Mouse (Mus musculus): ENCODE data around the gene Paqr9. TPM values are rescaled to one million over a fixed set of nuclear protein-coding genes. Genes with fewer than 3 reads are reported as not detected.

Gene Paqr9
- polyA plus RNA-seq, 2 experiments from 2014 or later: 0.05 TPM; not detected in 1

GRCm38 (mm10) chr9:95581021-95581757, 21.7 kb downstream of the Paqr9 start:
- no peak for ATAC-seq

- no peak for ATAC-seq
Measured at GRCm38 (mm10) chr9:95581758-95582515, 22.5 kb downstream of the Paqr9 start.

- no peak for ATAC-seq
Measured at GRCm38 (mm10) chr9:95582555-95582954, 23.1 kb downstream of the Paqr9 start.

DNA sequence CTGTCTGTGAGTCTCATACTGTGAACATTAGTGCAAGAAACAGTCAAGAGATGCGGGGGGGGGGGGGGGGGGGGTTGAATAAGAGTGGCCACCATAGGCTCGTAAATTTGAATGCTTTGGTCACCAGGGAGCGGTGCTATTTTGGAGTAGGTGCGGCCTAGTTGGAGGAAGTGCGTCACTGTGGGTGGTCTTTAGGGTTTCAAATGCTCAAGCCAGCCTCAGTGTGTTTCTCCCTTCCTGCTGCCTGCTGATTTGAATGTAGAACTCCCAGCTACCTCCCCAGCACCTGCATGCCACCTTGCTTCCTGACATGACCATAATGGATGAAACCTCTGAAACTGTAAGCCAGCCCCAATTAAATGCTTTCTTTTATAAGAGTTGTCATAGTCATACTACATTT, 26.6 kb downstream of the Paqr9 start:
- ATAC-seq: no peak

- no peak for ATAC-seq
Measured at GRCm38 (mm10) chr9:95588070-95588469, 28.6 kb downstream of the Paqr9 start.

DNA sequence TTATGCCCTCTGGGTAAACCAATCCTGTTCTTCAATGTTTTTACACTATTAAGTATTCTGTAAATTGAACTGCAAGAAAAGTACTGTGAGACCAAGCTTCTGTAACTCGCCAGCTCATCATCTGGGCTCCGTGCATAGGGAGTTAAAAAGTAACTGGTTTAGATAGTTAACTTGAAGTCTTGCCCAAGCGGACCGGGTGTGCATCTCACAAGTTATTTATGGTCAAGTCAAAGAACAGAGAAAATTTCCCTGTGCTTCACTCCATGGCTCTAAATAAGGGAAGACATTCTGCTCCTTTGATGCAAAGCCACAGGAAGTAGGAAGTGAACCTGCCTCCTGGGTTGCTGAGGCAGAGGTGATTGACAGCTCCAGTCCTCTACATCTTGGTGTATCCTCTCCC, 34.8 kb downstream of the Paqr9 start:
- ATAC-seq: no peak

DNA sequence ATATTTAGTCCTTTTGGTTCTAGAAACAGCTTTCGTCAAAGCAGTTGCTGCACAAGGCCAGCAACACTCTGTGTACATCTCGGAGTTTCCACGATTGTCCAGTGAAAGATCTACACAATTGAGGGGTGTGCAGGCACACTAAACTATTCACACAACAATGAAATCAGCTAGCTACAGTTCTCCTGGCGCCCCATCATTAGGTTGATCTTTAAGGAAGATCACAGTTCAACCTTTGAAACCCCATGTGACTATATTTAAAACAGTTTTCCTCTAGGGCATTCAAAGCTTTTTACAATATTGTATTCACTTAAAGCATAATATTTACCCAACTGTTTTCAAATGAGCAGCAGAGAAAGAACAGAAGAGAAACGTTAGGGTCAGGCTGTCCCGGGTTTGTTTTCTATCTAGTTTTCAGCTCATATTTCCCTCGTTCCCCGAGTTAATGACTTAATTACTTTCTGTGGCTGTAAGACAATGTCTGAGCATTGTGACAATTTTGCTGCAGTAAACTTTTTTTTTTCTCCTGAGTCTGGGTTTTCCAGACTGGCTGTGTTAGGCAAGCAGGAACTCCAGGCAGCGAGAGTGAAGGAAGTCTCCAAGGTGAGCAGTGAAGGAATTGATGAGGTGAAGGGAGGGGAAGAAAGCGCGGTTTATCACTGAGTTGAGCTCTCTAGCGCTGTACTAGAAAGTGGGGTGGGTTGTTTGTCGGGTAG, 38.2 kb downstream of the Paqr9 start:
- no peak for ATAC-seq

DNA sequence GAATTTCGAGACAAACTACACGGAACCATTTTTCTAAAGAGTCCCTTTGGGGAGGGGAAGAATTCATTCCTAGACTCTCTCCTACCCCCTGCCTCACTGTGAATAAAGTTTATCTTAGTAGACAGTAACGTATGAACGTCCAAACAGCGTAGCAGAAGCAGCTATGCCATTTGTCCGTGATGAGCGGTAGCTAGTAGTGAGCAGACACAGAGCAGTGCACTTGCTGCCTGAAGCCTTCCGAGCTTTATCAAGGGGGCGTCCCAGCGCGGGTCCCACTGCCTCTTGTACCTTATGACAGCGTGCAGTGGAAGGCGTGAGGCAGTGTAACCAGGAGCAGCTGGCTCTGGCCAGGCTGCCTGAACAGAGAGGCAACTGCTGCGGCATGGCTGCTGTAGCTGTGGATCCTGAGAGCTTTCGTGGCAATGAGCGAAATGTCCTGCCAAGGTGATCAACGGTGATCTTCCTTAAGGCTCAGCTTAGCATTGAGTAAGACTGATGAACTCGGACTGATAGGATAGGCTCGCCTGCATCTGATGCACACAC, 38.8 kb downstream of the Paqr9 start:
- ATAC-seq: no peak

DNA sequence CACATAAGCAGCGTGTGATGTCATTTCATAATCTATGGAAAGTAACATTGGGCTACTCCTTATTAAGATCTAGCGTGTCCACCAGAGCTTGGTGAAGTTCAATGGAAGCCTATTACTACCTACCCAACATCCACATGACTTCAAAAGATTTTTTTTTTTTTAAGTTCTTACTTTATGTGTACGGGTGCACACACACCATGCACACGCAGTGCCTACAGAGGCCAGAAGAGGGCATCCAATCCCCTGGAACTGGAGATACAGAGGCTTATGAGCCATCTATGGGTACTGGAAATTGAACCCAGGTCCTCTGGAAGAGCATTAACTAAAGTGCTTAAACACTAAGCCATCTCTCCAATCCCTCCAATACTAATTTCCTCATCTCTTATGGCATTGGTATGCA, 39.9 kb downstream of the Paqr9 start:
- no peak for ATAC-seq

DNA sequence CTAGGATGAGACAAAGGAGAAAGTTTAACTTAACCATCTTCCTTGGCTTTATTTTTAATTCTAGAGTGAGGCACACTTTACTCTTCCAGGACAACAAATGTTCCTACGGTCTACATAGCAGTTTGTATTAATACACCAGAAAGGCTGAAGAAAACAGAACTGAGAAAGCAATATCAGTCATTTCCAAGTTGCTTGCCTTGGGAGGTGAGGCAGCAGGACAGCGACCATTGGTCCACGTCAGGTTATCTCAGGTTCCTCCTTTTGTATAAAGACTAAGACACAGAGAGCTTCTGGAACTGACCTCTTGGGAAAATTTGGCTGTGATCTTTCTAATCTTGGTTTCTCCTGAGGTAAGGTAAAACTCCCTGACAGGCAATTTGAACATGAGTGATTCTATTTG, 43.4 kb downstream of the Paqr9 start:
- no peak for ATAC-seq

DNA sequence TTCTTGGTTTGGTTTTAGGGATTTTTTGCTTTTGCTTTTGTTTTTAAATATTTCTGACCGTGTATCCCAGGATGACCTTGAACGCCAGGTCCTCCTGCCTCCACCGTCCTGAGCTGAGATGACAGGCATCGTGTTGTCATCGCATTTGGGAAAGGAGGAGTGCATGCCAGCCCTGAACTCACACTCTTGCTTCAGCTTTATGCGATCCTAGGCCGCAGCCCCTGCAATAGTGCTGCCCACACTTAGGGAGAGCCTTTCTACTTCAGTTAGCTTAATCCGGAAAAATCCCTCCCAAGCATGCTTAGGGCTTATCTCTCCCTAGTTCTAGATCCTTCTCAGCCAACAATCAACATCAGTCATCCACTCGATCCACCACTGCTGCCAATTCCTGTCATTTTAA, 43.9 kb downstream of the Paqr9 start:
- ATAC-seq: no peak

DNA sequence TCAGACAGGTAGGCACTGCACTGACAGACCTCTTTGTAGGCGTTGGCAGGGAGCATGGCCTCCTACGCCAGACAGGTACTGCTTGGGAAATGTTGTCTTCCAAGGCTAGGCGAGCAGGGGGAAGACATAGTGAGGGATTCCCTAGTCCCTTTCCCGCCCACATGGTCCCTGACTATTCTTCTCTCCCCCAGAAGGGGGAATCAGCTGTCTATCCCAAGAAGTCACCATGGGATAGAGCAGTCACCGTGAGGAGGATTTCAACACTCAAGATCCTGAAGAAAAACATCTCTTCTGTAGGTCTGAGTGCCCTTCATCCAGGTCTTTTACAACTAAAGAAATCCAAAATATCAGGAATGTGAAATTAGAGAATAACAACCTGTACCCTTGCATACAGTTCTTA, 47.7 kb downstream of the Paqr9 start:
- ATAC-seq: no peak

DNA sequence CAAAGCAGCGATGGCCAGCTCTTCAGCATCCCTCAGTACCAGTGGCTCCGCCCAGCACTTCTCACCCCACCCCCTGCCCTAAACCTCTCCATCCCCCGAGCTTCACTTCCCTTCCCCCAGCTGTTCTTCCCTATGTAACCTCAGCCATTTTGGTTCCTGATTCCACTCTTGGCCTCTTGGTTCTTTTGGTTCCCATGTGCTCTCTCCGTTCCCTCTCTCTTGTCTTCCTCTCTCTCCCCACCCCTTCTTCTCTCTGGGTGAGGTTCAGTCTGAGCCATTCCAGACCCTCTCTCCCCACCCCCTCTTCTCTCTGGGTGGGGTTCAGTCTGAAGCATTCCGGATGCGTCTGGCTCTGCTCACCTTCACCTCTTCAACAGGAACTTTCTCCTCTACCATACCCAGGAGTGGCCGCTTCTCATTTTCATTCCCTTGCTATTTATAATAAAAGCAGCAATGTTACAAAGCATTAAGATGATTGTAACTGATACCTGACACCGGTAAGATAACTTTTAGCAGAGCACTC, 52.9 kb downstream of the Paqr9 start:
- no peak for ATAC-seq

GRCm38 (mm10) chr9:95613426-95614127, 54.1 kb downstream of the Paqr9 start:
- ATAC-seq: no peak

DNA sequence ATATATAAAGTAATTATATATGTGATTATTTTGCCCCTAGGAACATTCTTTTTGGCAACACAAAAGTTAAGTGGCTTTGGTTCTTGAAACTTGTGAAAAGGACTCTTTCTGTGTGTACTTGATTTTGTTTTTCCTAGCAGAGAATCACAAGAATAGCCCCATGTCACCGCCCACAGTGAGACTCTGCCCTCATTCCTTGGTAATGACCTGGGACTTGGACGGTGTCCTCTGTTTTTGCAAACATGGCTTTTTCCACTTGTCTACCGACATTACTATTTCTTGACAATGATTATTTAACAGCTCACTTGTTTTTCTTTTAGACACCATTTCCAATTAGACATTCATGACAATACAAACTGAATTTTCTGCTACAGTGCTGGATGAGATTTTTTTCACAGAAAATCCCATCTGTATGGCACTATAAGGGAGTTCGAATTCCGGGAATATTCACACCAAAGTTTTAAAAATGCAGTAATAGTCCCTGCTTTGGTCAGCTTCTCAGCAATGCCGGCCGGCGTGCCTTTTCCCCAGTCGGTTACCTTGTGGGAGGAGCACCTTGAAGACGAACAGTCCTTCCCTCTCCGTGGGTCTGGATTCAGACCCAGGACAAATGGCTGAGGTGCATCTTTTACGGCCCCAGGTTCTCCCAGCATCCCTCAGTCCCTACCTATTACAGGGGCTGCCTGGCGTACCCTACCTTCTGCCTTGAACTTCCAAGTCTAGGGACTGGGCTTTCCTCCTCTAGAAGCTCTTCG, 55.6 kb downstream of the Paqr9 start:
- no peak for ATAC-seq

- no peak for ATAC-seq
Measured at GRCm38 (mm10) chr9:95615961-95616360, 56.5 kb downstream of the Paqr9 start.

Other genes with a start within 250 kb of the Paqr9 start
- 1 to 10 TPM; 5.0 to 5.9 TPM for gene Chst2, start 152.9 kb upstream of the Paqr9 start, polyA plus RNA-seq (2017; shearing (Covaris generic))
- 100 to 1,000 TPM; 182 to 241 TPM for gene U2surp, start 47.7 kb upstream of the Paqr9 start, polyA plus RNA-seq (2017; shearing (Covaris generic))
- gene Pcolce2, start 77.9 kb downstream of the Paqr9 start, polyA plus RNA-seq (2017; shearing (Covaris generic)): under 1 TPM in 1 of 2 experiments, not detected in 1; 0.32 TPM
- under 1 TPM; 0.36 to 0.76 TPM for gene Trpc1, start 190.7 kb downstream of the Paqr9 start, polyA plus RNA-seq (2017; shearing (Covaris generic))

Measured in CD4-positive, CD25-positive, alpha-beta regulatory T cell, adult 4 months (primary cell).